Mouse (Mus musculus) brain, embryonic 14.5 days (tissue): ENCODE results near the gene Chat.

Experiments
- CTCF ChIP-seq: fragments of 200-500 bp; IDR thresholded peaks from 2 replicates; pipeline ENCODE4 v1.5.1; 2012; ENCODE audit warnings: inconsistent platforms, mild to moderate bottlenecking, moderate library complexity, borderline replicate concordance; ENCODE audit not compliant: insufficient read depth, insufficient read length; ENCODE audit errors: extremely low read depth
- POLR2A ChIP-seq: fragments of 200-500 bp; IDR thresholded peaks from 2 replicates; pipeline ENCODE4 v1.6.1; 2012; ENCODE audit warnings: mild to moderate bottlenecking, inconsistent platforms, borderline replicate concordance; ENCODE audit not compliant: poor library complexity, insufficient read depth, insufficient read length, severe bottlenecking; ENCODE audit errors: extremely low read depth

GRCm38 (mm10) chr14:32502764-32503688 is 37.2 kb upstream of the Chat start:
- TF ChIP-seq POLR2A: no peak
- TF ChIP-seq CTCF: no peak
